Mouse (Mus musculus): ENCODE data around the gene Vmn1r32. TPM values are rescaled to one million over a fixed set of nuclear protein-coding genes. Genes with fewer than 3 reads are reported as not detected.

Vmn1r32 gene
- not detected in 2 replicates for polyA plus RNA-seq (2015; fragmentation: Nextera tagmentation; extraction: Ambion mirVana)

GRCm38 (mm10) chr6:66559996-66560395 lies at the start of gene Vmn1r32:
Gene Vmn1r32 (minus strand): TSS chr6:66560096.
- WGBS = 76% methylated on average over 1 of the region's 1 CpGs
- Histone ChIP-seq H3K9me3 (no peaks in the 10 kb centered on the region), H3K27ac (no peak within 1 kb of the TSS), H3K4me3 (no peak within 1 kb of the TSS), H3K9ac (no peak within 1 kb of the TSS), H3K4me1 (no peaks in the 10 kb centered on the region), H3K27me3 (replicated peaks) (no peaks in the 10 kb centered on the region), H3K4me2 (no peak within 1 kb of the TSS), H3K36me3 (replicated peaks) (no peaks in the 10 kb centered on the region)
- no peak for ATAC-seq (replicated peaks)

GRCm38 (mm10) chr6:66595804-66596203 lies 35.9 kb upstream of the Vmn1r32 start:
- Histone ChIP-seq H3K4me3 (no peak overlapping the region), H3K4me1 (no peaks in the 10 kb centered on the region), H3K9ac (no peak overlapping the region), H3K27me3 (replicated peaks) (no peaks in the 10 kb centered on the region), H3K36me3 (replicated peaks) (no peaks in the 10 kb centered on the region), H3K27ac (no peak overlapping the region), H3K9me3 (no peaks in the 10 kb centered on the region), H3K4me2 (no peak overlapping the region)
- no peak for ATAC-seq (replicated peaks)

- no peaks in the 10 kb centered on the region for H3K36me3 ChIP-seq (replicated peaks)
- H3K4me1 ChIP-seq = peaks cover 16% of the 10 kb centered on the region
- H3K27ac ChIP-seq = no peak overlapping the region
- WGBS = 14% methylated on average over 7 of the region's 7 CpGs
- ATAC-seq (replicated peaks) = no peak
- peak overlapping the region; percentile 61 for H3K4me3 ChIP-seq
- no peaks in the 10 kb centered on the region for H3K9me3 ChIP-seq
- peak overlapping the region; percentile 39 for H3K9ac ChIP-seq
- no peaks in the 10 kb centered on the region for H3K27me3 ChIP-seq (replicated peaks)
- H3K4me2 ChIP-seq = peak overlapping the region; percentile 73
Measured at GRCm38 (mm10) chr6:66535966-66536365, 23.9 kb downstream of the Vmn1r32 start.

GRCm38 (mm10) chr6:66535028-66535862 lies 24.7 kb downstream of the Vmn1r32 start, which contains the start of gene Mad2l1:
Gene Mad2l1 (plus strand): TSS chr6:66535390.
- no peaks in the 10 kb centered on the region for H3K9me3 ChIP-seq
- peak within 1 kb of the TSS; percentile 61 for H3K4me3 ChIP-seq
- peak; percentile 99 for ATAC-seq (replicated peaks)
- peak within 1 kb of the TSS; percentile 83 for H3K27ac ChIP-seq
- no peaks in the 10 kb centered on the region for H3K36me3 ChIP-seq (replicated peaks)
- under 1% methylated on average over 57 of the region's 57 CpGs for WGBS
- H3K4me2 ChIP-seq = peak within 1 kb of the TSS; percentile 73
- H3K27me3 ChIP-seq (replicated peaks) = no peaks in the 10 kb centered on the region
- peaks cover 16% of the 10 kb centered on the region for H3K4me1 ChIP-seq
- H3K9ac ChIP-seq = peak within 1 kb of the TSS; percentile 50

GRCm38 (mm10) chr6:66534366-66534941 lies 25.4 kb downstream of the Vmn1r32 start:
- 78% methylated on average over 5 of the region's 5 CpGs for WGBS
- Histone ChIP-seq H3K4me2 (peak overlapping the region; percentile 73), H3K4me1 (peaks cover 16% of the 10 kb centered on the region), H3K9ac (peak overlapping the region; percentile 50), H3K9me3 (no peaks in the 10 kb centered on the region), H3K27ac (peak overlapping the region; percentile 83), H3K4me3 (peak overlapping the region; percentile 61), H3K36me3 (replicated peaks) (no peaks in the 10 kb centered on the region), H3K27me3 (replicated peaks) (no peaks in the 10 kb centered on the region)
- no peak for ATAC-seq (replicated peaks)

- Histone ChIP-seq H3K36me3 (replicated peaks) (no peaks in the 10 kb centered on the region), H3K4me1 (peaks cover 16% of the 10 kb centered on the region), H3K27ac (no peak overlapping the region), H3K9ac (no peak overlapping the region), H3K9me3 (no peaks in the 10 kb centered on the region), H3K4me3 (no peak overlapping the region), H3K27me3 (replicated peaks) (no peaks in the 10 kb centered on the region), H3K4me2 (no peak overlapping the region)
- ATAC-seq (replicated peaks) = no peak
- 29% methylated on average over 3 of the region's 3 CpGs for WGBS
Measured at GRCm38 (mm10) chr6:66533241-66533640, 26.7 kb downstream of the Vmn1r32 start.

GRCm38 (mm10) chr6:66528386-66528785 lies 31.5 kb downstream of the Vmn1r32 start:
- Histone ChIP-seq H3K9me3 (no peaks in the 10 kb centered on the region), H3K4me1 (no peaks in the 10 kb centered on the region), H3K4me2 (no peak overlapping the region), H3K4me3 (no peak overlapping the region), H3K27ac (no peak overlapping the region), H3K9ac (no peak overlapping the region), H3K36me3 (replicated peaks) (no peaks in the 10 kb centered on the region), H3K27me3 (replicated peaks) (no peaks in the 10 kb centered on the region)
- 92% methylated on average over 10 of the region's 10 CpGs for WGBS
- no peak for ATAC-seq (replicated peaks)

- H3K4me2 ChIP-seq = no peak overlapping the region
- H3K27me3 ChIP-seq (replicated peaks) = no peaks in the 10 kb centered on the region
- no peak for ATAC-seq (replicated peaks)
- H3K9me3 ChIP-seq = no peaks in the 10 kb centered on the region
- H3K4me1 ChIP-seq = no peaks in the 10 kb centered on the region
- no peak overlapping the region for H3K4me3 ChIP-seq
- 93% methylated on average over 5 of the region's 5 CpGs for WGBS
- no peak overlapping the region for H3K27ac ChIP-seq
- no peaks in the 10 kb centered on the region for H3K36me3 ChIP-seq (replicated peaks)
- H3K9ac ChIP-seq = no peak overlapping the region
Measured at GRCm38 (mm10) chr6:66516368-66516767, 43.5 kb downstream of the Vmn1r32 start.

Other genes starting within 250 kb of the Vmn1r32 start
- gene Mad2l1, start 24.7 kb downstream of the Vmn1r32 start, polyA plus RNA-seq (2015; fragmentation: Nextera tagmentation; extraction: Ambion mirVana) = 14.0 and 17.6 TPM in 2 replicates
- gene Vmn1r33, start 58.2 kb upstream of the Vmn1r32 start, polyA plus RNA-seq (2015; fragmentation: Nextera tagmentation; extraction: Ambion mirVana) = not detected in 2 replicates
- gene Vmn1r34, start 83.8 kb upstream of the Vmn1r32 start, polyA plus RNA-seq (2015; fragmentation: Nextera tagmentation; extraction: Ambion mirVana) = not detected in 2 replicates
- not detected in 2 replicates for gene Vmn1r35, start 125.8 kb upstream of the Vmn1r32 start, polyA plus RNA-seq (2015; fragmentation: Nextera tagmentation; extraction: Ambion mirVana)
- gene Vmn1r36, start 159.1 kb upstream of the Vmn1r32 start, polyA plus RNA-seq (2015; fragmentation: Nextera tagmentation; extraction: Ambion mirVana) = not detected in 2 replicates
- gene Vmn1r37, start 169.3 kb upstream of the Vmn1r32 start, polyA plus RNA-seq (2015; fragmentation: Nextera tagmentation; extraction: Ambion mirVana) = not detected in 2 replicates
- not detected in 2 replicates for gene Vmn1r38, start 222.5 kb upstream of the Vmn1r32 start, polyA plus RNA-seq (2015; fragmentation: Nextera tagmentation; extraction: Ambion mirVana)

Data from midbrain, embryonic 15.5 days (tissue).